Mouse (Mus musculus) heart, postnatal 36 days (tissue): Measurements from ENCODE around the gene Gria3. TPM values are rescaled to one million over a fixed set of nuclear protein-coding genes. Genes with fewer than 3 reads are reported as not detected.

ENCODE experiments used
- DNase-seq, 2 experiments: peaks; one replicate each; pipeline ENCODE4 v3.0.0; 2021 to 2022
- intact Hi-C: fragments of 180-260 bp; cut with DNase I; formaldehyde crosslinking; loops from one replicate; pipeline ENCODE4 v1.15.1; 2025
- total RNA-seq, 2 experiments: library from RNA; stranded (reverse); gene quantifications; 2 replicates each; pipeline ENCODE4 v1.2.3; 2021

Gria3 gene
- total RNA-seq, result 1 to 10 TPM; 1.4 to 1.5 TPM

GRCm38 (mm10) chrX:41400058-41400904 is at the start of gene Gria3:
Gene Gria3, plus strand, starts transcription at chrX:41400854.
- intact Hi-C loops, result no loop called here
- DNase-seq, result no peak

GRCm38 (mm10) chrX:41387086-41387485 is 13.6 kb upstream of the Gria3 start:
- intact Hi-C loops, result no loop called here
- no peak for DNase-seq

- intact Hi-C loops, result no loop called here
- DNase-seq, result no peak
These were observed 11.6 kb upstream of the Gria3 start for GRCm38 (mm10) chrX:41389079-41389478.

GRCm38 (mm10) chrX:41398482-41398881 is 2.2 kb upstream of the Gria3 start:
- no peak for DNase-seq

GRCm38 (mm10) chrX:41401186-41401585 is 532 bp downstream of the Gria3 start:
- intact Hi-C loops, result no loop called here
- DNase-seq, result no peak

More at GRCm38 (mm10) chrX:41398482-41398881, 2.2 kb upstream of the Gria3 start:
- intact Hi-C loops, result loop anchor here (10.0 kb wide), 1 partner anchor 216 kb away; no protein-coding TSS in a partner anchor

- intact Hi-C loops, result no loop called here
- peak; percentile 2 to 22 for DNase-seq
These were observed 1.1 kb downstream of the Gria3 start for GRCm38 (mm10) chrX:41401590-41402240.

- intact Hi-C loops, result no loop called here
- DNase-seq, result no peak
These were observed 2.0 kb downstream of the Gria3 start for GRCm38 (mm10) chrX:41402656-41403055.

- intact Hi-C loops, result no loop called here
- DNase-seq, result no peak
These were observed 5.6 kb downstream of the Gria3 start for GRCm38 (mm10) chrX:41406288-41406687.

- DNase-seq, result no peak
- intact Hi-C loops, result no loop called here
These were observed 9.1 kb downstream of the Gria3 start for GRCm38 (mm10) chrX:41409791-41410190.

- no peak for DNase-seq
- intact Hi-C loops, result no loop called here
These were observed 25.0 kb downstream of the Gria3 start for GRCm38 (mm10) chrX:41425651-41426050.

- no peak for DNase-seq
- intact Hi-C loops, result no loop called here
These were observed 27.4 kb downstream of the Gria3 start for GRCm38 (mm10) chrX:41428011-41428410.

- intact Hi-C loops, result no loop called here
- DNase-seq, result no peak
These were observed 34.9 kb downstream of the Gria3 start for GRCm38 (mm10) chrX:41435541-41435940.

- intact Hi-C loops, result no loop called here
- DNase-seq, result no peak
These were observed 38.2 kb downstream of the Gria3 start for GRCm38 (mm10) chrX:41438841-41439240.

- intact Hi-C loops, result no loop called here
- DNase-seq, result no peak
These were observed 48.2 kb downstream of the Gria3 start for GRCm38 (mm10) chrX:41448876-41449275.

GRCm38 (mm10) chrX:41477486-41477885 is 76.8 kb downstream of the Gria3 start:
- intact Hi-C loops, result no loop called here
- no peak for DNase-seq

- intact Hi-C loops, result no loop called here
- DNase-seq, result no peak
These were observed 95.9 kb downstream of the Gria3 start for GRCm38 (mm10) chrX:41496528-41496927.

GRCm38 (mm10) chrX:41505371-41505770 is 104.7 kb downstream of the Gria3 start:
- intact Hi-C loops, result no loop called here
- no peak for DNase-seq

- intact Hi-C loops, result no loop called here
- DNase-seq, result no peak
These were observed 107.3 kb downstream of the Gria3 start for GRCm38 (mm10) chrX:41507959-41508358.

- intact Hi-C loops, result no loop called here
These were observed 114.3 kb downstream of the Gria3 start for GRCm38 (mm10) chrX:41514982-41515381.

GRCm38 (mm10) chrX:41532511-41532910 is 131.9 kb downstream of the Gria3 start:
- DNase-seq, result no peak
- intact Hi-C loops, result no loop called here

More at GRCm38 (mm10) chrX:41514982-41515381, 114.3 kb downstream of the Gria3 start:
- no peak for DNase-seq

- no peak for DNase-seq
- intact Hi-C loops, result no loop called here
These were observed 135.2 kb downstream of the Gria3 start for GRCm38 (mm10) chrX:41535886-41536285.
